Mouse (Mus musculus): ENCODE data around the gene Cebpa. TPM values are rescaled to one million over a fixed set of nuclear protein-coding genes. Genes with fewer than 3 reads are reported as not detected.
A peak's percentile ranks its signal among the peaks of the same experiment; 100 is the strongest.

Gene Cebpa
- total RNA-seq, 2 experiments from 2014 or later = 15.4 to 17.3 TPM

DNA sequence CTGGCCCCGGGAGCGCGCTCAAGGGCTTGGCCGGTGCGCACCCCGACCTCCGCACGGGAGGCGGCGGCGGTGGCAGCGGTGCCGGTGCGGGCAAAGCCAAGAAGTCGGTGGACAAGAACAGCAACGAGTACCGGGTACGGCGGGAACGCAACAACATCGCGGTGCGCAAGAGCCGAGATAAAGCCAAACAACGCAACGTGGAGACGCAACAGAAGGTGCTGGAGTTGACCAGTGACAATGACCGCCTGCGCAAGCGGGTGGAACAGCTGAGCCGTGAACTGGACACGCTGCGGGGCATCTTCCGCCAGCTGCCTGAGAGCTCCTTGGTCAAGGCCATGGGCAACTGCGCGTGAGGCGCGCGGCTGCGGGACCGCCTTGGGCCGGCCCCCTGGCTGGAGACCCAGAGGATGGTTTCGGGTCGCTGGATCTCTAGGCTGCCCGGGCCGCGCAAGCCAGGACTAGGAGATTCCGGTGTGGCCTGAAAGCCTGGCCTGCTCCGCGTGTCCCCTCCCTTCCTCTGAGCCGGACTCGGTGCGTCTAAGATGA lies 1.1 kb downstream of the Cebpa start:
- DNase-seq = no peak

DNA sequence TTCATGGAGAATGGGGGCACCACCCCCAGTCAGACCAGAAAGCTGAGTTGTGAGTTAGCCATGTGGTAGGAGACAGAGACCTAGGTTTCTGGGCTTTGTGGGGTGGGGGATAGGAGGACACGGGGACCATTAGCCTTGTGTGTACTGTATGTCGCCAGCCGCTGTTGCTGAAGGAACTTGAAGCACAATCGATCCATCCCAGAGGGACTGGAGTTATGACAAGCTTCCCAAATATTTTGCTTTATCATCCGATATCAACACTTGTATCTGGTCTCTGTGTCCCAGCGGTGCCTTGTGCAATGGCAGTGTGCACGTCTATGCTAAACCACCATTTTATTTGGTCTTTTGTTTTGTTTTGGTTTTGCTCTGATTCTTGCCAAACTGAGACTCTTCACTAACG lies 2.1 kb downstream of the Cebpa start:
- DNase-seq = no peak

DNA sequence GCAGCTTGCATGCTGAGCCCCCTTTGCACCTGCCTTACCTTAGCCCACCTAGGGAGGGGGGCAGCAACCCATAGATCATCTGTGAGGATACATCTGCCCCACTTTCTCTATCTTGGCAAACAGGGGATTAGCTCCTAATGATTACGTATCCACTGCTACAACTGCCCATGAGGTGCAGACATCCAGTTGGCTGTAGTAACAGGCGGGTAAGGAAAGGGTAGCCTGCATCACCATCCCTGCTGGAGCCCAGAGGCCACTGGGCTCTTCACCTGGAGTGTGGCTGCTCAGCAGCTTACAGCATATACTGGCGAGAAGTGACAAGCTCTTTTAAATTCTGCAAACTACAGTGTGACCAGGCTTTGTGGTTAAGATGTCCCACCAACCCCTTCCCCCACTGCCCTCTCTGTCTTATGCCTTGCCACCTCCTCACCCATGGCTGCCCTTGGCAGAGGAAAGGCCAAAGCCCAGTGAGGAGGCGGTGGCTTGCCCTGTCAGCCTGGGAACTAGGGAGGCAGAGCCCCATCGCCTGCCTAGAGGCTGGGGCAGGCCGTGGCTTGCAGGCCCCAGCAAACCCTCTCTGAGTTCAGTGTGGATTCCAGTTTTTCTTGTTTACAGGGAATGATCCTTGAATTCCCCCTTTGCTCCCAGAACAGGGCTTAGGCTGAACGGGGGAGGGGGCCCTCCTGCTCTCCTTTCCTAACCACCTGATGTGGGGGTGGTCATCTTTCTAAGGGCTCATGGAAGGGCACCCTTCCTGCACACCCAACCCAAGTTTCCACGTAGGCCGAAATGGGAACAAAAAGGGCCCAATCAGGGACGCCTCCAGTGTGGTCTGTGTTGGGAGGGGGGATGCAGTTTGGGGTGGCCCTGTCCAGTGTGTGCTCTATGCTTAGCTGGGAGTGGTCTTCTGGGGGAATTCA lies 3.6 kb downstream of the Cebpa start:
- no peak for DNase-seq

DNA sequence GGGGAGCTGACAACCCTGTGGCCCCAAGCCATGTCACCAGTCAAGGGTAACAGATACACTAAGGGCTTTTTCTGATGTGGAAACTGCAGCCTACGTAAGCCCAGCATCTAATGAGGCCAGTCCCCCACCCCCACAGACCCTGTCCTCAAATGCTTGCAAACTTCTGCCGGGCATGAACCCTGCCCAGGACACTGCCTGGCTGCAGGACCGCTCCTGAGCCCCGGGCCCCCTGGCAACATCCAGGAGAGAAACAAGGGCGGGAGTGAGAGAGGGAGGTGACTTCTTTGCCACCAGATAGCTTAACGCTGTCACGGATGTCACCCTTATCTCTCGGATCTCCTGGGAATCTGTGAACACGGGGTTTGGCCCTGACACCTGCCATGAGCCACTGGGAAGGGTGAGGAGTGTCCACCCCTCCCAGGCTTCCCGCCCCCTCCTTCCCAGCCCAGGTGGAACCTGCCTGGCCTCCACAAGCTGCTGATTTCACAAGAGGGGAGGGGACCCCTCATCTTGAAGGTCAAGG lies 4.4 kb downstream of the Cebpa start:
- DNase-seq = no peak

DNA sequence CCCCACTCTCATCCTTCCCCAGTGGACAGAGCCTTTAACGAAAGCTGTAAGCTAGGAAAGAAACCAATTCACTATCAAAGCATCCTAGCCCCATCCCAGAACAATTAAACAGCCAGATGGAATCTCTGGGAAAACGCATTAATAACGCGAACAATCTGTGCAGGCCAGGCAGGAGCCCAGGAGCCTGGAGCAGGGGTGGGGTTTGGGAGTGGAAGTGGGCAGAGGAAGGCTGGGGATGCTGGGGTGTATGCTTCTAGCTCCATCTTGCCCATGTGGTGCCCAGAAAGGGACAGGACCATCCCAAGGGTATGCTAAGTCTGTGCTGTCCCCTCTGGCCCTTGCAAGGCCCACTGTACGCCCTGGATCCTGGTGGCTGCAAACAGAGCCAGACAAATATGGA lies 5.1 kb downstream of the Cebpa start:
- peak; percentile 49 to 60 for DNase-seq

DNA sequence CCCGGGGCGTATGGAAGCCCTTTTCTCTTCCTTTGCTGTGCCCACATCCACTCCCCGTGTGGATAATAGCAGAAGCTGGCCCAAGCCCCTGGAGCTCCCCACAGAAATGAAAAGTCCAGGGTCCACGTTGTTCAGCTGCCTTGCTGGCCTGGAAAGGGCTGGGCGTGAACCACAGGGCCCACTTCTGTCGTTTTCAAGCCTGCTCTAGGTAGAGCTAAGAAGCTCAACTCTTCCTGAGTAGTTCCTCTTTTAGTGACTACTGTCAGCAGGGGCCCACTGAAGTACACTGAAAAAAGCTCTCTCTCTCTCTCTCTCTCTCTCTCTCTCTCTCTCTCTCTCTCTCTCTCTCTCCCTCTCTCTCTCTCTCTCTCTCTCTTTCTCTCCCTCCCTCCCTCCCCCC lies 5.7 kb downstream of the Cebpa start:
- DNase-seq = no peak

DNA sequence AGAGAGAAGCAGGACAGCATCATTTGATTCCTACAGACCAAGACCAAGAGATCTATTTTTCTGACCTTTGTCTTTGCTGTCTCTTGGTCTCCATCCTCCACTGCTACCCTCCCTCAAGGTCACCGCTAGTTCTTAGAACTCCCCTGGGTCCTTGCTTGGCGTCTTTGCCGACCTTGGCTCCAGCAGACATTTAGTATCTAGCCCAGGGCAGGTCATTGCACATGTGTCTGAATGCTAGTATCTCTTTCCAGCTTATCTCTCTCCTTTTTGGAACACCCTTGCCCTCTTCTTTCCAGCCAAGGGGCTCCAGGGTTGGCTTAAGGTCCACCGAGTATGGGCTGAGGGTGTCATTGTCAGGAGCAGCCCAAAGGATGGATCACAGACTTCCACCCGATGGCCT lies 6.9 kb downstream of the Cebpa start:
- DNase-seq = no peak

DNA sequence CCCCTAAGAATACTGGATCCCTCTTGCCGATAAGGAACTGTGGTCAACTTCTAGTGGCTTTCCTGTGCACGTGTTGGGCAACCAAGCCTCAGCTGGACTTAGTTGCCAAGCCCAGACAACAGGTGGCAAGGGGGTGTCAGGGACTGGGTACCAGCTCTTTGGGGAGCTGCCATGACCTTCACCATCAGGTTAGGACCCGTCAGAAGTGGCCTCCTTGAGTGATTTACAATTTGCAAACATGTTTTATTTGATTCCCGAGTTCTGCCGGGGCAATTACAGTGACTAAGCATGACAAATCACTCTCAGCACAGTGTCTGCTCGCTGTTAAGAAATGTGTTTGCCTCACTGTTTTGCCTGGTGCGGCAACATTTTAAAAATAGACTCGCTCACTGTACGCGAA lies 7.9 kb downstream of the Cebpa start:
- no peak for DNase-seq

DNA sequence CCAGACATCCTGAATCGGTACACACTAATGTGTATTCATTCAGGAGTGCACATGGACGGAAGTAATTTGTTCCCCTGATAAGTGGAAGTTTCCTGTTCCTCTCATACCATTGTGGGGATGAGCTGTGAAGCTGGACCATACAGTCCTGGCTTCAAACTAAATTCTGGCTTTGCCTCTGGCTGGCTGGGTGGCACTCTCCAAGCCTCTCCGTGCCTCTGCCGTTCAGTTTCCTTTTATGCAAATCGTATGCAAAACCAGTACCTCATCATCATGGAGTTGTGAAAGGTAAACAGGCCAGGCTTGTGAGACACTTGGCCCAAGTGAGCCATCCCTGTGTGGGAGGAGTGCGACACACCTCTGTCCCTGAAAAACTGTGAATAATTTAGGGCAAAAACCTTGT lies 8.6 kb downstream of the Cebpa start:
- DNase-seq = no peak

DNA sequence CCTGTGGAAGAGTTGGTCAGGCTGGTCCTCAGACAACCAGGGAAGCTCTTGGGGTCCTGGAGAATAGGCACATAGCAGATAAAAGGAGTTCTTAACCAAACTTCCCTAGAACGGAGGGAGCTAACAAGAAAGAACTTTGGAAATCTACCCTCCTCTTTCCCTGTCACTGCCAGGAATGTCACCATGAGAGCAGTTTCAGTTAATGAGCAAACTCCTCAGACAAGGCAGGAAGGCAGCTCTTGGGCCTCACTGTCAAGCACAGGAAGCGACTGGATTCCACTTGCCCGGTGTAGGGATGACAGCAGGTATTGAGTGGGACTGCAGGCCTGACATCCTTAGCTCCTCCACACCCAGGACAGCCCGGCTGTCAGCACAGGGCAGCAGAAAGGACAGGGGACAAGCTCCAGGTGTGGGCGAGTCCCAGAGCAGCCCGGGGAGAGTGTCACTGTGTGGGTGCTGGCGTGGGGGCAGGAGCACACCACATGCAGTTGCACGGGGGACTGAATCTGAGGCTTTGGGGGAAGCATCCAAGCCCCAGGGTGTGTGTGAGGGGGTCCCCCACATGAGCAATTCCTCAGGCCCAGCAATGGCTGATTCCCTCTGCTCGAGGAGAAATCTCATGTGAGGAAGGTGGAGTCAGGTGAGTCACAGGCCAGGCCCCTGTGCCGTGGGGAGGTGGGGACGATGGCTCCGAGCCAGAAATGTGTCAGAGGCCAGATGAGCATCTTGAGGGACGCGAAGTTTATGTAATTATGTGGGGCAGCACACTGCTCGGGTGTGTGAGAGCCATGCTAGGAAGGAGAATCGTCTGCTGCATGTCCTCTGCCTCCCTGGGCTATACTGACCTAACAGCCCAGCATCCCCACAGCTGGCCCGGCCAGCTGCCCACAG lies 9.8 kb downstream of the Cebpa start:
- DNase-seq = no peak

DNA sequence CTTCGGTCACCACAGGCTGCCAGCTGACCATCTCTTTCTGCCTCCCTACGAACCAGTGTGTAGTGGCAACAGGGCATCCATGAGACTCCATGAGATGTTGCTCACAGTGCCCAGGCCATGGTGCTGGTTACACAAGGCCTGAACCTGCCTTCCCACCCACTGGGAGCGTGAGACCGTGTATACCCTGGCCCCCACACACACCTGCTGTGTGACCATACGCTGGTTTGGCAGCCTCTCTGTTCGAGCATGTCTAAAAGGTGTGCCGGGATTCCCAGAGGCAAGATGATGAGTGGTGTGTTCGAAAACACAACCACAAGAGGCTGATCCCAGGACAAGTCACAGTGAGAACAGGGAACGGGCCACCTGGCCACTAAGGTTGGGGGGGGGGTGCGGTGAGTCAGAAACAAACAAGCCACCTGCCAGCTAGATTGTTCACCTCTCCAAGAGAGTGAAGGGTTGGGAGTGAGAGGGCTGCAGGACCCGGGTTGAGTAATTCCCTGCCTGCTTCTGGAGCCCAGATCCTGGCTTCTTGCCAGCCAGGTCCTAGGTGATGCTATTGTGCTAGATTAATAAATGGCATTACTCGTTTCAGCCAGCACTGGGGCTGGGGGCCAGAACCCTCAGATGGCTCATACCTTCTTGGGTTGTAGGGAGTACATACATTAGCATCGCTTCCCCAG lies 11.1 kb downstream of the Cebpa start:
- DNase-seq = no peak

DNA sequence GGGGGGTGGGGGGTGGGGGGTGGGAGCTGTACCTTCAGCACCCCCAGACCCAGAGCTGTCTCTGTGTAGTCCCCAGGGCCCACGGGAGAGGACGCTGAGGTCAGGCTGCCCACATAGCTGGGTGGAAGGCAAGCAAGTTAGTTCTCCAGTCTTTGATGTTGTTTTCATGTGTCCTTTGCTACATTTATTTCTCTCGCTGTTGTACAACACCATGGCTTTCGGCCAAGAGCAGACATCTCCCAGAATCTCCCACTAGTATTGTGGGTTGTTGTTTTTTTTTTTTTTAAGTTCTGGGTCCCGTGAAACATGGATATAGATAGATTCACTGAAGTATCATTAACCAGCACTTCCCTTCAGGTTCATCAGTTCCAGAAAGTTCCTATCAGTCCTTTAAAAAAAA lies 11.8 kb downstream of the Cebpa start:
- no peak for DNase-seq

DNA sequence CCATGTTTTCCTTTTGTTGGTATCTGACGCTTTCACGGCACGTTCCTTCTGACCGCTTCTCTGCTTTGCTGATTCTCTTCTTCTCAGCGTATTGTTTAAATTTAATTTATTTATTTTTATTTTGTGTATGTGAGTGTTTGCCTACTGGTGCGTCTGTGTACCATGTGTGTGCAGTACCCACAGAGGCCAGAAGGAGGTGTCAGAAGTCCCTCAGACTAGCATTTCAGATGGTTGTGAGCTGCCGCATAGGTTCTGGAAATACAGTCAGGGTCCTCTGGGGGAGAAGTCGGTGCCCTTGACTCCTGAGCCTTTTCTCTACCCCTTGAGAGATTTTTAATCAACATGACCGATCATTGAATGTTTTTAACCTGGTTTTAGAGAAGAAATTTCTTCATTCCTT lies 12.5 kb downstream of the Cebpa start:
- DNase-seq = no peak

DNA sequence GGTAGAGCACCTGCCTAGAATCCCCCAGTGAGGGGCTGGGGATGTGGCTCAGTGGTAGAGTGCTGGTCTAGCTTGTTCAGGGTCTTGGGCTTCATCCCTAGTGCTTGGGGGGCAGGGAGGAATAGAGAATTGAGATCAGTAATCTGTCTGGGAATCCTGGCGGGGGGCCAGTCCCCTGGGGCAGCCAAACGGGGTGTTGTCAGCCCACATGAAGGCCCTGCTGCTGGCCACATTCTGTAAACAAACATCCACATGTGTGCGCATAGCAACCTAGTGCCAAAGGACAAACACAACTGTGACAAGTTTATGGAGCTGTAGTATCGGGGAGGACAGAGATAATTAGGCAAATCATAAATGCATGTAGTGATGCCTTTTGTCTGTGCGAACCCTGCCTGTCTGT lies 15.5 kb downstream of the Cebpa start:
- DNase-seq = no peak

DNA sequence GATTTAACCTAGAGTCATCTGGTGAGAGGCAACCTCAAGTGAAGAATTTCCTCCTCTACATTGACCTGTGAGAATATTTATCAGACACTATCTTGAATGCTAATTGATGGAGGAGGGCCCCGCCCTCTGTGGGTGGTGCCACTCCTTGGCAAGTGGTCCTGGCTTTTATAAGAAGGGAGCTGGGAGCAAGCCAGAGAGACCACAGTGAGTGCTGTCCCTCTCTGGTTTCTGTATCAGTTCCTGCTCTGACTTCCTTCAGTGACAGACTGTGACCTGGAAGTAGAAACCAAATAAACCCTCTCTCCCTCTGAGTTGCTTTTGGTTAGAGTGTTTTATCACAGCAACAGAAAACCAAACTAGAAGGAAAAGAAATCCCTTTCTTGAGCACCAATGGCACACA lies 18.4 kb downstream of the Cebpa start:
- DNase-seq = no peak

DNA sequence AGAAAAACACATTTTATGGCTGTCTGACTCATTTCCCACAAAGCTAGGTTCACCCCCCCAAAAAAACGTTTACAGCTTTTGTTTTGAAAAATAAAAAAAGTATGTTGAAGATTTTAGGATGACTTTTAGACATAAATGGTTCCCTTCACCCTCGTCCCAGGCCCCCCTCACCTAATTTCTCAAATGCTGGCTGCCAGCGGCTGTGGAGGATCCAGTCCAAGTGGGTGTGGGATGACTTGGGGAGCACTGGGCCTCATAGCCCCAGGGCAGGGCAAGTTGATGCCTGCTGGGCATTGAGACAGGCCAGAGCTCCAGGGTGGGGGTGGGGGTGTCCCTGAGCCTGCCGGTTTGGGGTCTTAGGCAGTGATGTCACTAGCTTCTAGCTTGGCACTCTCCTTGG lies 19.4 kb downstream of the Cebpa start:
- DNase-seq = no peak

DNA sequence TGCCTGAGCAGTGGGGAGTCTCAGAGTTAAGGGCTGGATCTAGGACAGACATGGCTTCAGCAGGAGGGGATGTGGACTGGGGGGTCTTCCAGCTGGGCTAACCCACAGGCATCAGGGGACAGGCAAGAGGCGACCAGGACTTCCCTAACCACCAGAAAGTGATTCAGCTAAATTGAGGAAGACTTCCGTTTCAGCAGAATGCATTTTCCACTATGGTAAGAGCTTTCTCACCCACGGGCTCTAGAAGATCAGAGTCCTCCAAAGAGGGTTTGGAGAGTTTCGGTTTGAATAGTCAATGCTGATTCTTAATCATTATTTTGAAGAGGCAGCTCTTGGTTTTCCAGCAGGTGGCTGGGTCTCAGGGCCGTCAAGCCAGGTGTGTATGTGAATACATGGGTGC lies 20.8 kb downstream of the Cebpa start:
- DNase-seq = no peak

DNA sequence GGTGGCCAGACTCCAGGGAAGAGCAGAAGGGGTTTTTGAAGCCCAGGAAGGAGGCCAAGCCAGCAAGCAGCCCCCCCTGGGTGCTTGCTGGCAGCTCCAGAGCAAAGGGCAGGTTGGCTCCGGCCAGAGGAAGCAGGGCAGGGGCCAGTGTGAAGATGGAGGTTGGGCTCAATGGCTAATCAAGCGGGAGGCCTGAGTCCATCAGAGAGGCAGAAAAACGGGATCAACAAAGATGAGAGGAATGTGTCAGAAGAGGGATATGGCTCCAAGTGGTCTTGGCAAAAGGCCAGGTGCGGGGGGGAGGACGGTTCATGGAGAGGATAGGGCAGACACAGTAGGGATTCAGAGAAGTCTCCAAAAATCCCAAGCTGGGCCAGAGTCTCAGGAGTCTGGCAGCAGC lies 22.4 kb downstream of the Cebpa start:
- DNase-seq = no peak

DNA sequence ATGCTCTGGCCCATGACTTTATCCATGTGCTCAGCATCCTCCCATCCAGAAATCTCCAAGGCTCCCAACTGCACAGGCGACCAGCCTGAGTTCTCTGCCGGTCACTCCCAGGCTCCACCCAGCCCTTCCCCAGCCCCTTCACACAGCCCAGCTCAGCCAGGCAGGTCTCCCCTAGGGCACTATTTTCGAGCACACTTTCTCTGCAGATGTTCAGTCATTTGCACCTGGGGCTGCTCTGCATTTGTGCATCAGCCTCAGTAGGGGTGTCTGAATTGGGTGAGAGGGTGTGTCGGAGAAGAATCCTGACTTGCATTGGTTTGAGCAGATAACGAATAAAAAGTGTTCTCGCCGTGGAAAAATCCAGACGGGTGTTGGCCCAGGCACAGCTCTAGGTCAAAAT lies 23.4 kb downstream of the Cebpa start:
- no peak for DNase-seq

DNA sequence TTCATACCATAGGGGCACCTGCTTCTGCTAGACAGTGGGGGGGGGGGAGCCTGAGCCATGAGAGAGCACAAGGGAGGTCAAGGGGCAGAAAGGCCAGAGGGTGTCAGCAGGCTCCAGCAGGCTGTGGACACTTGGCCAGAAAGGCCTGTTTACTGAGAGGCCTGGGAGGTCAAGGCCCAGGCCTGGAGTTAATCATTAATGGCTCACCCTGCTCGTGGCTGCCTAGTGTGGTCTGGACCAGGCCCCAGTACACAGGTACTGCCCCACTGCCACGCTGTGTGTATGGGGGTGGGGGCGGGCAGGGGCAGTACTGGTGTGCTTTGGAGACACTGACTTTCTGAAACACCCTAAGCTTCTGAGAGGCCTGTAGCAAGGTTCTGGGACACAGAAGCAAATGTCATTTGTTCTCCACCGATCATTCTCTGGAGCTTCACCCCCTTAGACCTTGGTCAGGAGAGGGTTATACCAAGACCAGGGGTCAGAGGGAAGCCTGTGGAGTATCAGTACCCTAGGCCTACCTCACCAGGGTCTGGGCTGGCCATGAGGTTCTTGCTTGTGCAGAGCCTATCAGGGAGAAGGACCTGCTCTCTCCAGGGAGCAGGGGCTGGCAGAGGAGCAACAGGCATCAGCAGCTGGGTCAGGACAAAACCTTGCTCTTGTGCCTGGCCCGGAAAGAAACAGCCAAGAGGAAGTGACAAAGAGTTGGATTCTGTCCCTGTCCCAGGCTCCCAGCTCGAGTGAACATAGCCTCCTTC lies 24.9 kb downstream of the Cebpa start:
- DNase-seq = no peak

DNA sequence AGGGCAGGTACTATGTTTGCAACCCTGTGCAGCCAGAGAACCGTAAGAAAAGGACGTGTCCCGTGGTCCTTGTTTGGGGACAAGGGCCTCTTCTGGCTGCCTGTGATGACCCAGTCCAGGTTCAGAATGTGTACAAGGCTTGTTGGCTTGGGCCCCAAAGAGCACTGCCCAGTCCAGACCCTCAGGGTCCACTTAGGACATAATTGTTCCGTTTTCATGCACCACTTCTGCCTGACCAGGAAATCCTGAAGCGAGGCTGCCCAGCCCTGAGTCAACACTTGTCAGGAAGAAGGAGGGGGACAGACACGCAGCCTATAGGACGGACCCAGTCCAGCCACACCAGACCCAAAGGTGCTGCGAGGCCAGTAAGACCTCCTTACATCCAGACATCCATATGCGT lies 26.0 kb downstream of the Cebpa start:
- no peak for DNase-seq

DNA sequence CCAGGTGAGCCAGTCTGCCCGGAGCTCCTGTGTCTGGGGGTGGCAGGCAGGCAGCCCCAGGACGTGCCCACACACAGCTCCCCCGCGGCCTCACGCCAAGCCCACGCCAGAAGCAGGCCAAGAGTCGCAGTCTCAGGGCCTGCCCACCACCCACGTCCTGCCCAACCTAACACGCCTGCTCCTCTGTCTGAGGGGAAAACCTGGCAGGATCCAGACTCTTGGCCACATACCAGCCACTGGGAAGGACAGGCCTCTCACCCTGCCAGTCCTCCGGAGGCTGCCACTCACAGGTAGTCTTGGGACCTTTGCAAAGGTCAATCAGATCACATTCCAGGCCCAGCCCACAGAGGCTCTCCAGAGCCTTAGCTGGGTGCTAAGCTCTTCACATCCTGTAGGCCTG lies 27.2 kb downstream of the Cebpa start:
- no peak for DNase-seq

Measured in layer of hippocampus, postnatal 36 days (tissue).